Mouse (Mus musculus) T-helper 2 cell (primary cell): Measurements from ENCODE around the gene Cracr2b.

Experiments used
- in situ Hi-C: fragments of 300-600 bp; cut with MboI, MseI; formaldehyde crosslinking; loops from one replicate; pipeline ENCODE4 v1.15.1; 2025; ENCODE audit warnings: high pct_unique_total_duplicates

The Cracr2b gene

DNA sequence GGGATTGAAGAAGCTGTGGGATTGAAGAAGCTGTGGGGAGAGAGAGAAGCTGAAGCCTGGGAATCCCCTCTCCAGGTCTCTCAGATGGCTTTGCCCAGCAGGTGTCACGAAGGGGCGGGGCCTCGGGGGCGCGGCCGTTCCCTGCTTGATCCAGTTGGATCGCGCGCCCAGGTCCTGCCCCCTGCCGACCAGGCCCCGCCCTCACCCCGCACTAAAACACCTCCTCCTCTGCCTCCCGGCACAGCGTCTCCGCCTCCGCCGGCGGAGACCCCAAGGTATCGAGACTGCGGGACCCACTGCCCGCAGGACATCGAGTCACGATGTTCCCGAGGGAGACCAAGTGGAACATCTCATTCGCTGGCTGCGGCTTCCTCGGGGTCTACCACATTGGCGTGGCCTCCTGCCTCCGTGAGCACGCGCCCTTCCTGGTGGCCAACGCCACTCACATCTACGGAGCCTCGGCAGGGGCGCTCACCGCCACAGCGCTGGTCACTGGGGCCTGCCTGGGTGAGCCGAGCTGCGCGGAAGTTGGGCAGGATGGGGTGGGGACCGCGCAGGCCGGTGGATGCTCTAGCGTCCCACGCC is 5.8 kb upstream of the Cracr2b start, which contains the start of gene Pnpla2:
Gene Pnpla2 (plus strand): TSS at position 232 of the 585 bp plus-strand sequence.
- in situ Hi-C loops: no loop called here

DNA sequence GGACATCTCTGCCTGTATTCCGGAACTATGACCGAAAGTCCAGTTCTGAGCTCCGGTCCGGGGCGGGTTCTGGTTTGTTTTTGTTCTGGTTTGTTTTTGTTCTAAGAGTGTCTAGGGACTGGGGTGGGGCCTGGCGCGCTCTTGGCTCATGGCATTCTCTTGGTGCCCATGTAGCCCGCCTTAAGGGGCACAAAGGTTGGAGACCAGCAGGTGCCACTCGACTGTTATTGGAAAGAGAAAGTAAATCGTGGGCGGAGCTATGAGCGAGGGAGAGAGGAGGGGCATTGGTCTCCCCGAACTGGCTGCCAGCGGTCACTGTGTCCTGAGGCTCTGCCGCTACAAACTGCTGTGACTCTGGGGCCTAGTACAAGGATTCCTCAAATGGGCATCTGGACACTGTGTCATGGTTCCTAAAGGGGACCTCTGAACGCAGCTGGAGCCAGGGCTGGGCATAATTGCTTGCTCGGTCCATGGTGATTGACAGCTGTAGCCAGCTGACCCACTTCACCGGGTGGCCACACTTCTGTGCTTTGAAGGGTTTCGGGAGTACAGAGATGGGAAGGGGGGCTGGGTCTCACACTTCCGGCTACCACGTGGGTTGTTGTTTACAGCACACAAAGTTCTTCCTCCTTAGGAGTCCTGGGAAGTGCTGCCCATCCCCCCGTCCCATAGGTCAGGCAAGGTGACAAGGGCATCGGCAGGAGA is 5.1 kb upstream of the Cracr2b start:
- in situ Hi-C loops: no loop called here

DNA sequence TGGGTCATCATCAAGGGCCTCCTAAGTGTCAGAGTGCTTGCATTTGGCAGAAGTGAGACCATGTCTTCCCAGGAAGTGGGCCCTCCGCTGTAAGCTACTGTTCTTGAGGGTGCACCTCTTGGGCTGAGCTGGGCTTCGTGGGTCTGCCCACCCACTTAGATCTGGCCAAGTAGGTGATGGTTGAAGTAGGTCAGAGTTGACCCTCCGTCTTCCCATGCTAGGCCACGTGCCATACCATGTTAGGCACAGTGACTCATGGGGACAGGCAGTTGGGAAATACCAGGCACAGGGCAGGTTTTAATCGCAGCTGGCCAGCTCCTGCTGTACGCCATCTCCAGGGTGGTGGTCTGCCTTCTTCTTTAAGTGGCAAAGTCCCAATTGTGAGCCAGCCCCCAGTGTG is 4.2 kb upstream of the Cracr2b start:
- in situ Hi-C loops: no loop called here

GRCm38 (mm10) chr7:141457236-141457635 is 3.7 kb upstream of the Cracr2b start:
- in situ Hi-C loops: no loop called here

GRCm38 (mm10) chr7:141457986-141458660 is 2.8 kb upstream of the Cracr2b start:
- in situ Hi-C loops: no loop called here

DNA sequence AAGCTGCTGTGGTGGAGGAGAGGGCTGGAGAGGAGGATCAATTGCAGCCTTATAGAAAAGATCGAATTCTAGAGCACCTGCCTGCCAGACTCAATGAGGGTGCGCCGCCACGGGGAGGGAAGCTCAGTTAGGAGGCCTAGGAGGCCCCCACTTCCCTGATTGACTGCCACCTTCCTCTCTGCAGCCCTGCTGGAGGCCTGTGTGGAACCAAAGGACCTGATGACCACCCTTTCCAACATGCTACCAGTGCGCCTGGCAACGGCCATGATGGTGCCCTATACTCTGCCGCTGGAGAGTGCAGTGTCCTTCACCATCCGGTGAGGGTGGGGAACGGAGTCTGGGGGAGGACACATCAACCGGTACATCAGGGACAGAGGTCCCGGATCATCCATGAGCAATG is 2.2 kb upstream of the Cracr2b start:
- in situ Hi-C loops: no loop called here

DNA sequence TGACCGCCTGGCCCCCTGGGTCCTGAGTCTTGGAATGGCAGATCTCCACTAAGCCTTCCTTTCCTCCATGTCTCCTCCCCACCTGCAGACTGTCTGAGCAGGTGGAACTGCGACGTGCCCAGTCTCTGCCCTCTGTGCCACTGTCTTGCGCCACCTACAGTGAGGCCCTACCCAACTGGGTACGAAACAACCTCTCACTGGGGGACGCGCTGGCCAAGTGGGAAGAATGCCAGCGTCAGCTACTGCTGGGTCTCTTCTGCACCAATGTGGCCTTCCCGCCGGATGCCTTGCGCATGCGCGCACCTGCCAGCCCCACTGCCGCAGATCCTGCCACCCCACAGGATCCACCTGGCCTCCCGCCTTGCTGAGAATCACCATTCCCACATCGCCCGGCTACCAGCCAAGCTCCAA is 1.6 kb upstream of the Cracr2b start:
- in situ Hi-C loops: no loop called here

GRCm38 (mm10) chr7:141460001-141460390 is 898 bp upstream of the Cracr2b start:
- in situ Hi-C loops: no loop called here

DNA sequence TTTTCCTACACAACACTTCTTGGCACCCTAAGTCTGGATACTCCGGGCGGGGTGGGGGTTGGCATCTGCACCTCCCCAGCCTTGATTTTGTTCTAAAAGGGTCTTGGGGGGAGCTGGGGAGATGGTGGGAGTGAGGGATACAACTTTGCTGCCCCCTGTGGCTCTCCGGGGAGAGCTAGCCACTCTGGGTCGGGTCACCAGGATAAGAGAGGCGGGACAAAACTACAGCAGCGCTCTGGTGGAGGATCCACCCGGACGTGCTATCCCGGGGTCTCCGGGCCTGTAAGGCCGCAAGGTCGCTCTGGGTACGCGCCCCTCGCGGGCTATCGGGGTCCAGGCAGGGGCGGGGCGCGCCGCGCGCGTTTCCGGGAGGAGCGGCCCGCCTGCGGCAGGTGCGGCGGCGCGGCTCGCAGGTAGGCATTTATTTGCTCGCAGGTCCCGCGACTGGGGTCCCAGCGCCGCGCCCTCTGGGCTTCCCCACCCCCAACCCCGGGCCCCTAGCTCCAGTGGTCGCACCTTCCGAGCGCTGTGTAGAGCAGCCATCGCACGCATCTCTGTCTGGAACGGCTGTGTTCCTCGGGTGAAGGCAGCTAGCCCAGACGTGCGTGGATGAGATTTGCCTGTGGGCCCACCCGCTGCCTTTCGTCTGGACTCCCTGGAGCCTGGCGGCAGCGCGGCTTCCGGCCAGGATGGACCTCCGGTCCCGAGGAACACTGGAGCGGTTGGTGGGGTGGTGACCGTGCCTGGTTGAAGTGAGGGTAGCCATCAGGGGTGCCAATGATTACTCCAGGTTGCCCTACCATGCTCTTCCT is 833 bp downstream of the Cracr2b start:
- in situ Hi-C loops: no loop called here

DNA sequence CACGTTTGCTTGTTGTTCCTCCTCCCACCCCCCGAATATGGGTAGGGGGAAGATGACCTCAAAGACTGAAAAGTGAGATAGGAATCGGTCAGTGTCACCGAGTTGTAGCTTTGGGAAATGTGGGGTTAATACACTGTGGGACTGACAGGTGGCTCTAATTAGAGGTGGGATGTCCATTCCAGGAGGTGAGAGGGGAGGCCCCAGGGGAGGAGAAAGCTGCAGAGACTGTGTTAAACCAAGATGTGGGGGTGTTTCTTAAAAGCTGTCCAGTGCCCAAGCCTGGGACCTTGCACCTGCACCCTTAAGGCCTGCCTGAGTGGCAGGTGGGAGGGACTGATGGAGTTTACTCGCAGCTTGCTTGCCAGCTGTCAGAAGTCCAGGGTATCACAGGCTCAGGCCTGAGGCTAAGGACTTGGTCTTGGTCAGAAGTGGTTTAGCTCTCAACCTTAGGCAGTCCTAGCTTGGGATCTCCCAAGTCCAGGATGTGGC is 1.5 kb downstream of the Cracr2b start:
- in situ Hi-C loops: no loop called here

DNA sequence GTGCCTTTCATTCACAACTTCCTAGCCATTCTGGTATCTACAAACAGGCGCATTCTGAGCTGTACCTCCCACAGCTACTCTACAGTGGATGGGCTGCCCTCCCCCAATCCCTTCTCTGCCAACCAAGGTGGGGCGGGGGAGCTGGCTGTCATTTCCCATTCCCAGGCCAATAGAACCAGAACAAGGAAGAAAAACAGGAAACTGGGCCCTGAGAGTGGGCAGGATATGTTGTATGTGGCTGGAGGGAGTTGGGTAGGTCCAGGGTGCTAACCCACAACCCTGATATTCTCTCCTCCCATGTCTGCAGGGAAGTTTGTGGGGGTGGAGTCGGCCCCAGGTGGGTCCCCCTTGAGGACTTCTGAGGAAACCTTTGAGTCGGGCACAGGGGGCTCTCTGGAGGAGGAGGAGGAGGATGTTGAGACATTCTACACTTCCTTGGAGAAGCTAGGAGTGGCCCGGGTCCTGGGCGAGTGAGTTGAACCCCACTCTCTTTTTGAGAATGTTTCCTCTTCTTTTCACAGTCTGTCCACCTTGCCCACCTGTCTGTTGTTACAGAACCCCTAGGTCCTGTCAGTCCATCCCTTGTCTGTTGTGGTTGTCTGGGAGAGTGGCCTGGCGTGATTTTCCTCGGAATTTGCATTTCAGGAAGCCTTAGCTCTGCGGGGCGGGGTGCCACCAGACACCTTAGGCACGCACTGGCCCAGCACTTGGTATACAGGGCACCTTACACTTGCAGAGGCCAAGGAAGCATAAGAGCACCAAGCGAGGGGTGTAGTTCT is 3.1 kb downstream of the Cracr2b start:
- in situ Hi-C loops: no loop called here

DNA sequence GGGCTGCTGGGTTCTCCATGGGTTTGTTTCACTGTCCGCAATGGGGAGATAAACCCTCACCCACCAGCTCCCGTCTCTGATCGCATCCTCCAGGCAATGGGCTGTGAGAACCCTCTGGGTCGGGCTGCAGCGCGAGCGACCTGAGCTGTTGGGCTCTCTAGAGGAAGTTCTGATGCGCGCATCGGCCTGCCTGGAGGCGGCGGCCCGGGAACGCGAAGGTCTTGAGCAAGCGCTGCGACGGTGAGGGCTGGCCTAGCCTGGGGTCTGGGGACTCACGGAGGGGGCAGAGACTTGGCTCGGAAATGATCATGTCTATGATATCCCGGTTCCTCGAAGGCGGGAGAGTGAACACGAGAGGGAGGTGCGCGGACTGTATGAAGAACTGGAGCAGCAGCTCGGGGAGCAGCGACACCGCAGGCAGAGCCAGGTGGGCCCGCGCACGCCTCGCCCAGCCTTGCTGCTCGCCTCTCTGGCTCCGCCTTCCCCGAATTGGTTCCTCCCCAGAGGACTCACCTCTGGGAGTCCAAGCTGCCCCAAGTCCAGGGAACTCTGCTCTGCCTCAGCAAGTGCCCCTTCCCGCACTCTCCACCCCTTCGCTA is 3.8 kb downstream of the Cracr2b start:
- in situ Hi-C loops: no loop called here

- in situ Hi-C loops: no loop called here
Measured at GRCm38 (mm10) chr7:141465388-141466044, 4.6 kb downstream of the Cracr2b start.

DNA sequence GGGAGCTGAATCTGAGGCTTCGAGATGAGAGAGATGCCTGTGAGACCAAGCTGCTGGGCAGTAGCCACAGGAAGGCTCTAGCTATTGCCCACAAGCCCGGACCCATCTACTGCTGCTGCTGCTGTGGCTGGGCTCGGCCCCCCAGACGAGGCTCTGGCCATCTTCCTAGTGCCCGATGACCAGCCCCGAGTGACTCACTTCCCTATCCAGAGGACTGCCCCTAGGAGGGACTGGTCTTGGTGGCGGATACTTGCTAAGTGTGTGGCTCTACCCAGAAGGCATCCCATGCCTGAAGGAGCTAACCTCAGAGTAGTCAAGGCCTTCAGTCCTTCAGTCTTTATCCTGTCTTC is 5.1 kb downstream of the Cracr2b start:
- in situ Hi-C loops: no loop called here

DNA sequence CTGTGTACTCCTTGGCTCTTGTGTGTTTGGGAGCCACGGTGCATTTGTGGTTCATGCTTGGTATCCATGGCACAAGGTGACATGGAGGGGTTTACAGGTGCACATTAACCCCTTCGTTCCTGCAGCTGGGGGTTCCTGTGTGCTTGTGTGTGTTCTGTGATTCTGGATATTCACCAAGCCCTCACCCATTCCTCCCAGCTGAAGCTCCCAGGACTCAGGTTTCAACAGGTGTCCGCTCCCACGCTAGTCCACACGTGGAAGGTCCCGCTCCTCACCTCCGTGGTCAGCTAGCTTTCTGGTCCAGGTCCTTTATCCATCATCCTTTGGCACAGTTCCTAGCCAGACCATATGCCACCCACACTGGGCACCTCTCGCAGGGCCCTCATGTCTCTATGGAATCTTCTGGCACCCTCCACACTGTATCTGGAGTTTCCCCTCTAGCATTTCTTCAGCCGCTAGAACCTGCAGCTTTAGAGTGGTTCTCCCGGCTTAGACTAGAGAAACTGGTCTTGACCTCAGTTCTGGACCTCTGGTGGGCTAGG is 5.8 kb downstream of the Cracr2b start:
- in situ Hi-C loops: no loop called here

GRCm38 (mm10) chr7:141467230-141468030 is 6.5 kb downstream of the Cracr2b start, which contains the start of gene Cd151:
Gene Cd151, plus strand, starts transcription at chr7:141467392.
- in situ Hi-C loops: no loop called here

- in situ Hi-C loops: no loop called here
Measured at GRCm38 (mm10) chr7:141468164-141468521, 7.2 kb downstream of the Cracr2b start.

GRCm38 (mm10) chr7:141468522-141469211 is 7.8 kb downstream of the Cracr2b start:
- in situ Hi-C loops: no loop called here

- in situ Hi-C loops: no loop called here
Measured at GRCm38 (mm10) chr7:141469352-141469751, 8.5 kb downstream of the Cracr2b start.
